Mouse (Mus musculus) cortical plate, adult 2 months (tissue): ENCODE results near the gene Dync1i2. TPM values are rescaled to one million over a fixed set of nuclear protein-coding genes. Genes with fewer than 3 reads are reported as not detected.

Source experiments
- H3K27ac ChIP-seq: fragments of 200-500 bp; 2 replicates; pipeline ENCODE4 v1.5.1; 2012; ENCODE audit warnings: low read length, control low read depth, inconsistent platforms; ENCODE audit not compliant: insufficient read depth
- H3K4me1 ChIP-seq: fragments of 200-500 bp; 2 replicates; pipeline ENCODE4 v1.6.1; 2011; ENCODE audit warnings: low read length; ENCODE audit not compliant: control insufficient read depth, insufficient read depth
- H3K4me3 ChIP-seq: fragments of 200-500 bp; 2 replicates; pipeline ENCODE4 v1.5.1; 2011; ENCODE audit warnings: mild to moderate bottlenecking, low read length, control low read depth; ENCODE audit not compliant: insufficient read depth
- CTCF ChIP-seq: fragments of 200-500 bp; IDR thresholded peaks from 2 replicates; pipeline ENCODE4 v1.5.1; 2011; ENCODE audit warnings: mild to moderate bottlenecking, control low read depth, low read length; ENCODE audit not compliant: insufficient read depth; ENCODE audit errors: extremely low read depth
- POLR2A ChIP-seq: fragments of 200-500 bp; IDR thresholded peaks from 2 replicates; pipeline ENCODE4 v1.6.1; 2011; ENCODE audit warnings: mild to moderate bottlenecking, low read length, control low read depth; ENCODE audit not compliant: insufficient read depth; ENCODE audit errors: extremely low read depth
- polyA plus RNA-seq: library from polyadenylated mRNA; depleted of rRNA; stranded (reverse); fragments of >200 nt; gene quantifications from 2 replicates; pipeline ENCODE4 v1.2.3, GENCODE M21; 2012; rRNA removed

Dync1i2 gene
- 172 and 178 TPM in 2 replicates for polyA plus RNA-seq

GRCm38 (mm10) chr2:71211591-71212359 is at the start of gene Dync1i2:
Gene Dync1i2 (plus strand): TSS chr2:71211706.
- H3K4me1 ChIP-seq: peaks cover 3% of the 10 kb centered on the region; the same call in 1 of the 2 replicates
- peak within 1 kb of the TSS; percentile 60 for H3K27ac ChIP-seq
- peak within 1 kb of the TSS; percentile 95 for H3K4me3 ChIP-seq
- TF ChIP-seq POLR2A: no peak
- TF ChIP-seq CTCF: no peak

- no peaks in the 10 kb centered on the region for H3K4me1 ChIP-seq
- H3K4me3 ChIP-seq: no peak overlapping the region
- no peak overlapping the region for H3K27ac ChIP-seq
- TF ChIP-seq POLR2A (no peak), CTCF (no peak)
These were observed 48.5 kb upstream of the Dync1i2 start for GRCm38 (mm10) chr2:71162831-71163621.

DNA sequence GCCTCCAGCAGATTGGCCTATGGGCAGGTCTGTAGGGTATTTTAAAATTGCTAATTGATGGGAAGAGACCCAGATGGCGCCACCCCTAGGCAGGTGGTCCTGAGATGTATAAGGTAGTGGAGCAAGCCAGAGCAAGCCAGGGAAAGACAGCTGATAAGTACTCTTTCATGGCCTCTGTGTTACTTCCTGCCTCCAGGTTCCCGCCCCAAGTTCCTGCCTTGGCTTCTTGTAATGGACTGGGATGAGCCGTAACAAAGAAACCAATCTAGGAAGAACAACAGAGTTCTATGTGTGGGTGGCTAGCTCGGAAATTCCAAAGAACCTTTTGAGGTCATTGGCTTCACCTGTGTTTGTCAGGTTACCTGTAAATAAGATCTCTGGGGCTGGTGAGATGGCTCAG is 44.3 kb upstream of the Dync1i2 start:
- Histone ChIP-seq H3K27ac (no peak overlapping the region), H3K4me1 (no peaks in the 10 kb centered on the region), H3K4me3 (no peak overlapping the region)
- TF ChIP-seq POLR2A: no peak
- no peak for TF ChIP-seq CTCF

DNA sequence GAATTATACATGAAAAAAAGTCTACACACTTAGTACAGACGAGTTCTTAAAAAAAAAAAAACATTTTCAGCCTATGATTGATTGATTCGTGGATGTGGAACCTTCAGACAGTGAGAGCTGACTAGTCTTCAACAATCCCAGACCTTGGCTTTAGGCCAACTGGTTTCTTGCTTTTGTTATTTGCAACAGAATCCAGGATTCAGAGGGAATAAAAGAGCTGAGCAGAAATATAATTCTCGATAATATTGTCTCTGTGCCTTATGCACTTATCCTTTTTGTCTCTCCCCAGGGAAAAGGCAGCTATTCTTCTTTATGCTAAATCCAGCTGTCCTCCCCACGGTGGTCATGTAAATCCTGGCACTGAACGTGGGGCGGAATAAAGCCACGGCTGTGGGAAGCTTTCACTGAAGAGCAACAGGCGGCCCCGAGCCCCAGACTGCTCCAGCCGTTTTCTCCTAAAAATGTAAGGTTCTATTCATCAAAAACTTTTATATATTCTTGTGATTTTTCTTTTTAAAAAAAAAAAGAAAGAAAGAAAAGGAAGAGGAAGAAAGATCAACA is 43.0 kb upstream of the Dync1i2 start:
- TF ChIP-seq POLR2A (no peak), CTCF (no peak)
- Histone ChIP-seq H3K27ac (no peak overlapping the region), H3K4me1 (no peaks in the 10 kb centered on the region), H3K4me3 (no peak overlapping the region)

DNA sequence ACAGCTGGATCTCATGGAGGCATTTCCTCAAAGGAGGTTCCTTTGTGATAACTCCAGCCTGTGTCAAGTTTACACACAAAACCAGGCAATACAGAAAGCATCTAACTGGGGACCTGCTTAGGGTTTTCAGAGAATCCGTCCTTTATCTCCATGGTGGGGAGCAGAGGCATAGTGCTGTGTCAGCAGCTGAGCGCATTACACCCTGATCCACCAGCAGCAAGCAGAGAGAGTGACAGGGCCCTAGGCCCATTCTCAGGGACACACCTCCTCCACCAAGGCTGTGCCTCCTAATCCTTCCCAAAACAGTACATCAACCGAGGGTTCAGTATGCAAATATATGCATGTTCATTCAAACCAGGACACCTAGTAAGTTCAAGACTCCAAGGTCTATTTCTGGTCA is 38.5 kb upstream of the Dync1i2 start:
- no peak for TF ChIP-seq POLR2A
- no peak for TF ChIP-seq CTCF
- no peaks in the 10 kb centered on the region for H3K4me1 ChIP-seq
- no peak overlapping the region for H3K27ac ChIP-seq
- H3K4me3 ChIP-seq: no peak overlapping the region

DNA sequence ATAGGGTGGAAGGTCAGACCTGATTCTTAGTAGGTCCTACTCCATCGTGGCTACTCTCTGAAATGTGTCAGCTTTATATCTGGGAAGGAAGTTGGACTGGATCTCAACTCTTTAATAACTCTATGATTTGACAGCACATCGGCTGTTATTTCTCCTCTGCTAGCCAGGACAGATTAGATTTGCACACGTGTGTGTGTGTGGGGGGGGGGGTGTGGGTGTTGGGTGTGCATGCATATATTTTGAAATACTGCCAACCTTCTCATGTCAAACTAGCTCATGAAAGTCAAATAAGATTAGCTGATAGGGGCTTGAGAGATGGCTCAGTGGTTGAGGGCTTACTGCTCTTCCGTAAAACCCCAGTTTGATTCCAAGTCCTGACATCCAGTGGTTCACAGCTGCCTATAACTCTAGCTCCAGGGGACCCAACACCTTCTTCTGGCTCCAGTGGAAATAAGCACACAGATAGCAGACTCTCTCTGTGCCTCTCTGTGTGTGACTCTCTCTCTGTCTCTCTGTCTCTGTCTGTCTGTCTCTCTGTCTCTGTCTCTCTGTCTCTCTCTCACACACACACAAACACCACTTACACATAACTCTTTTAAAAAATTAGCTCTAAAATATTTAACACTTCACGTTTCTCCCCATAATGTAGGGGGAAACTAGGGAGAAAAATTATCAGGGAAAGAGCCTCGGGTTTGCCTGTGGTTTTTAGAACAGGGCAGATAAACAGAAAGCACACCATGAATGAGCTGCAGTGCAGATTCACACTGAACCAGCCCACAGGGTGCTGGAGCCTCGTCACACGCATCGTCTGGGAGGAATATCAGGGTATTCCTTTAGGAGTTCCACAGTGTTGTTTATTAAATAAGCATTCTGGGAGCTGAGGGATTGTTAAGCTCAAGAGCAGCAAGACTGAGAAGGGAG is 34.9 kb upstream of the Dync1i2 start:
- Histone ChIP-seq H3K27ac (no peak overlapping the region), H3K4me1 (no peaks in the 10 kb centered on the region), H3K4me3 (no peak overlapping the region)
- TF ChIP-seq POLR2A (no peak), CTCF (no peak)

- Histone ChIP-seq H3K4me1 (no peaks in the 10 kb centered on the region), H3K4me3 (no peak overlapping the region), H3K27ac (no peak overlapping the region)
- TF ChIP-seq POLR2A: no peak
- no peak for TF ChIP-seq CTCF
These were observed 34.3 kb upstream of the Dync1i2 start for GRCm38 (mm10) chr2:71177250-71177615.

DNA sequence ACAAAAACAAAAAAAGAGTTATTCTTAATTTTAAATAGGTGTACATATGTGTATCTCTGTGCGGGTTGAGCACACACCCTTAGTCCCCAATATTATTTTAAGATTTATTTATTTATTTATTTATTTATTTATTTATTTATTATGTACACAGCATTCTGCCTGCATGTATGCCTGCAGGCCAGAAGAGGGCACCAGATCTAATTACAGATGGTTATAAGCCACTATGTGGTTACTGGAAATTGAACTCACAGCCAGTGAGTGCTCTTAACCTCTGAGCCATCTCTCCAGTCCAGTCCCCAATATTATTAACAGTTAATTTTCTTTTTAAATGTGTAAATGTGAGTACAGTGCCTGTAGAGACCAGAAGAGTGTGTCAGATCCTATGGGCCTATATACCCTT is 33.7 kb upstream of the Dync1i2 start:
- TF ChIP-seq CTCF: no peak
- no peak for TF ChIP-seq POLR2A
- no peak overlapping the region for H3K4me3 ChIP-seq
- H3K4me1 ChIP-seq: no peaks in the 10 kb centered on the region
- H3K27ac ChIP-seq: no peak overlapping the region

- no peak overlapping the region for H3K4me3 ChIP-seq
- no peak overlapping the region for H3K27ac ChIP-seq
- H3K4me1 ChIP-seq: no peaks in the 10 kb centered on the region
- TF ChIP-seq CTCF (no peak), POLR2A (no peak)
These were observed 31.8 kb upstream of the Dync1i2 start for GRCm38 (mm10) chr2:71179716-71180115.
